Mouse (Mus musculus): ENCODE results near the gene Il1r2.

The Il1r2 gene

DNA sequence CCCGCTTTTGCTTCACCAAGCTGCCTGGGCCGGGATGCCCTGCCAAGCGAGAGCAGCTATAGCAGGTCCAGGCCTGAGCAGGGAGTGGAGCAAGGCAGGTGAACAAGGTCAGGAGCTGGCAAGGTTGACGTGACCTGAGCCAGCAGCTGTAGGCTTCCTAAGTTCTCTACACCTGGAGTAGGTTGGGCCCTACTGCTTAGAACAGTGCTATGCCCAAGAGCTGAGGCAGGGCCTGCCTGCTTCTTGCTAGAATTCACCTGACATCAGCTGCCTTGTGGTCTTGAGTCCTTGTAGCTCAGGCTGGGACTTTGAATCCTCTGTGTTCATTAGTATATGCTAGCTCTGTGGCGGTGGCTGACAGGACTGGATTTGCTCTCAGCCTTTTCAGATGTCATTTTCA is at the start of gene Il1r2:
TSS of gene Il1r2 (plus strand) at position 301 of the 400 bp plus-strand sequence.
- CTCF ChIA-PET = no interaction called here

- CTCF ChIA-PET = no interaction called here
Observed at GRCm38 (mm10) chr1:40024554-40025320, 49.1 kb upstream of the Il1r2 start.

DNA sequence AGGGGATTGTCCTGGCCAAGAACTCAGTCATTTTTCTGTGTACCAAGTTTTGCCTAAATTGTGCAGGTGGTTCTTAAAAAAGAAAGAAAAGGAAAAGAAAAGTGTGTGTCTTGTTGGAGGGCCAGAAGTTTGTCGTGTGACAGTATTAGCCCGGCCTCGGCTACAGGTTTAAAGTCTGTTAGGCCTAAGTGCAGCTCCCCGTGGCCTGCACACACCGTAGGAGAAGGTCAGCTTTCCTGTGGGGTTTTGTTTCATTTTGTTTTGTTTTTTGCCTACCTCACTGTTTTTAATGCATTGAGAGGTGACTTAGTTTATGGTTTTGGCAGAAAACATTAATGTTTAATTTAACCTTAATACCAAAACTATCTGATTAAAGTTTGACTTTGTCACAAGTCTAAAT is 48.5 kb upstream of the Il1r2 start:
- CTCF ChIA-PET = no interaction called here

- CTCF ChIA-PET = no interaction called here
Observed at GRCm38 (mm10) chr1:40027116-40027620, 46.7 kb upstream of the Il1r2 start.

- CTCF ChIA-PET = interaction anchor here (0.6 to 0.7 kb wide), 2 partner anchors 10 to 72 kb away, joined by 3 read pairs; no protein-coding TSS in a partner anchor
Observed at GRCm38 (mm10) chr1:40028207-40028998, 45.5 kb upstream of the Il1r2 start.

GRCm38 (mm10) chr1:40029597-40029996 is 44.3 kb upstream of the Il1r2 start:
- CTCF ChIA-PET = no interaction called here

GRCm38 (mm10) chr1:40030287-40030975 is 43.4 kb upstream of the Il1r2 start:
- CTCF ChIA-PET = no interaction called here

DNA sequence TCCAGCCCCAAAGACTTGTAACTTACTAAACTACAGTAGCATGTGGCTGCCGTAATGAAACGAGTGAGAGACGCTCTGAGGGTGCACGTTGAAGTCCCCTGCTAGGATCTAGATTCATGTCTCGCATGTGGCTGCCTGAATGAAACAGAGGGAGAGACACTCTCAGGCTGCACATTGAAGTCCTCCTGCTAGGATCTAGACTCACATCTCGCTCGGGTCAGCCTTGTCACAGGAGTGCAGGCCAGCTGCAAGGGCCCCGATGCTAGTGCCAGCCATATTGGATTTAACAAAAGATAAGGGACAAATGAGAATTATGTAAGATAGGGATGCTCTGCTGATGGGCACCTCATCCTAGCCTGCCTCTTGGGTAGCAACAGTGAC is 42.9 kb upstream of the Il1r2 start:
- CTCF ChIA-PET = no interaction called here

- CTCF ChIA-PET = no interaction called here
Observed at GRCm38 (mm10) chr1:40031626-40032025, 42.3 kb upstream of the Il1r2 start.

DNA sequence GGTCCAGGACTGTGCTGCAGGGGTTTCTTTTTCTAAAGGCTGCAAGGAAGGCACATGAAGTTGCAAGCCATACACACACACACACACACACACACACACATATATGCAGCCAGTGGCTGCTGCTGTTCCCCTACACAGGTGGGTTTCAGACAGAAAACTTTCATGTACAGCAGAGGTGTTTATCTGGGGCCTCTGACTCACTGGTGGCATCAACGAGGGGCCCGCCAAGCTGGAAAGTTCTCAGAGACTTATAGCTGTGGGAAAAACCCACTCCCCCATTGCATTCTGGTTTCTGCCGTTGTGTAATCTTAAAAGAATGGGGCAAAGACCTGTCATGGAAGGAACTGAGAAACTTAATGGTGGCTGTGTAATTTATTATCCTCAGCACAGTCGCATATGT is 40.6 kb upstream of the Il1r2 start:
- CTCF ChIA-PET = no interaction called here

- CTCF ChIA-PET = no interaction called here
Observed at GRCm38 (mm10) chr1:40033743-40034420, 40.0 kb upstream of the Il1r2 start.

DNA sequence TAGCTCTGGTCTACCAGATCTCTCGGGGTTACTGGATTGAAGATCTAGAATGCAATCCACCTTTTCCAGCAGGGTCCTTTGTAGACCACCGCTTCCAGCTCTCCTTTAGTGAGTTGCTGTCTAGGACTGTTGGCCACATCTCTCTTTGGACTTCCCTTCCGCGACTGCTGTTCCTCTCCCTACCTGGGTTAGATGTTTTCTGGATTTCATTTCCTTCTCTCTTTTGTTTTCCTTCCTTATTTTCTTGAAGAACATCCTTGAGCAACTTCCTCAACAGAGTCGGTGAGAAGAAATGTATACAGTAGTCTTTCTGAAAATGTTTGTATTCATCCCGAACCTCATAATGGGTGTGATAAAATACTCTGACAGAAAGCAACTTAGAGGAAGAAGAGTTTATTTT is 36.0 kb upstream of the Il1r2 start:
- CTCF ChIA-PET = no interaction called here

GRCm38 (mm10) chr1:40045686-40046085 is 28.2 kb upstream of the Il1r2 start:
- CTCF ChIA-PET = interaction anchor here (0.6 kb wide), 1 partner anchor 1371 kb away, joined by 6 read pairs; no protein-coding TSS in a partner anchor

- CTCF ChIA-PET = no interaction called here
Observed at GRCm38 (mm10) chr1:40046600-40046999, 27.3 kb upstream of the Il1r2 start.

DNA sequence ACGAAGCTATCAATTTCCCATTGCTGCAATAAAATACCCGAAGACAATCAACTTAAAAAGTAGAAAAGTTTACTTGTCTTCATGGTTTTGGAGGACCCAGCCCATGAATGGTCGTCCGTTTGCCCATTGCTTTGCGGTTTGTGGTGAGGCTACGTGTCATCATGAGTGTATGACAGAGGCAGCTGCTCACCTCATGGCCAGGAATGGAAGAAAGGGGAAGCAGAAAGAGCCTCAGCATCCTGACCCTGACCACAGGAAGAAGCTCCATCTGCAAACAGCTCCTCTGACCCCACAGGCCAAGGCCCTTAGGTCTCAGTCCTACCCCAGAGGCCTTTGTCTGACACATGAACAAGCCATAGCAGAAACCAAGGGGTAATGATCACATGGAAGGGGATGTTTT is 22.7 kb upstream of the Il1r2 start:
- CTCF ChIA-PET = interaction anchor here (1.0 kb wide), 1 partner anchor 12 kb away, joined by 3 read pairs; no protein-coding TSS in a partner anchor

DNA sequence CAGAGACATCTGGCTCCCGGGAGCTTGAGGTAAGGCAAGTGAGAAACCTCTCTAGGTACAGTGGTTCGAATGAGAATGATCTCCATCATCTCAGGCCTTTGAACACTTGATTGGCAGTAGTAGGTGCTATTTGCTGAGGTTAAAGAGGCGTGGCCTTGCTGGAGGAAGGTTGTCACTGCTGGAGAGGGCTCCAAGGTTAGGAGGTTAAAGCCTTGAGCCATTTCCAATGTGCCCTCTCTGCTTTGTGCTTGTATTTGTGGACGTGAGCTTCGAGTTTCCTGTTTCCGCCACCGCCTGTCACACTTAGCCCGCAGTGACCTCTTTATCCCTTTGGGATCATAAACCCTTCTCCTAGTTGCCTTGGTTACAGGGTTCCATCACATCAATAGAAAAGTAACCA is 21.7 kb upstream of the Il1r2 start:
- CTCF ChIA-PET = no interaction called here

DNA sequence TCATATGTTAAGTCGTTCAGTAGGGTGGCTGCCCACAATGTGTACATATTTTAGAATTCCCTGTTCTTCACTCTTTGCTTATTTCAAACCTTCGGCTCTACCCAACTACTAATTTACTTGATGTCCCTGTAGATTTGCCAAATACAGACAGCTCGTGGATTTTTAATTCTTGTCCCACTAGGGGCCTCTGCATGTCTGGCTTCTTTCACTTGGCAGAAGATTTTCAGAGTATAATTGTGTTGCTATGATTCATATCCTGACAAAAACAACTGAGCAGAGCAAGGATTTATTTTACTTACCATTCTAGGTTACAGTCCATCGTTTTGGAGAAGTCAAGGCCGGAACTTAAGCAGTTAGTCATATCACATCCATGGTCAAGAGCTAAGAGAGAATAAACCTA is 20.8 kb upstream of the Il1r2 start:
- CTCF ChIA-PET = no interaction called here

GRCm38 (mm10) chr1:40055051-40055450 is 18.8 kb upstream of the Il1r2 start:
- CTCF ChIA-PET = no interaction called here

GRCm38 (mm10) chr1:40055963-40056362 is 17.9 kb upstream of the Il1r2 start:
- CTCF ChIA-PET = no interaction called here

DNA sequence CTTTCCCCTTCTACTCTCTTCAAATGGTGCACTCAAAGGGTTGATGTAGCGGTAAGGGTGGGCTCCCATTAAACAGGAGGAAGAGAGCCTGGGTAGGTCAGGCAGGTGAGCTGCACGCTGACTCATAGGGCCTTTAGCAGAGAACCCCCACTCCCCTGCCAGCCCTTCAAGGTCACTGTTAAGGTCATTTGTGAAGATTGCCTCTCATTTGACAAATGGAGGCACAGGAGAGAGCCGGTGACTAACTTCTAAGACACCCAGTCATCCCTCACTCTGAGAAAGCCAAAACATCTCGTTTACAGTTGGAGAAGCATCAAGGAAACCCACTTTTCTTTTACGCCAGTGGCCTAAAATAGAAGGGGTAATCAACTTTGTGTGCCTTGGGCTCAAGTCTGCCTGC is 16.5 kb upstream of the Il1r2 start:
- CTCF ChIA-PET = interaction anchor here (0.6 kb wide), 1 partner anchor 34 kb away, joined by 3 read pairs; no protein-coding TSS in a partner anchor

GRCm38 (mm10) chr1:40058013-40058412 is 15.9 kb upstream of the Il1r2 start:
- CTCF ChIA-PET = interaction anchor here (0.7 kb wide), 1 partner anchor 102 kb away, joined by 4 read pairs; no protein-coding TSS in a partner anchor

All from spleen, embryonic (tissue).